Mouse (Mus musculus) liver, postnatal 0 days (tissue): ENCODE measurements around the gene Il12rb2.

ENCODE experiments used
- CTCF ChIP-seq: sonication (generic); IDR thresholded peaks from 2 replicates; pipeline ENCODE4 v1.5.1; 2016; ENCODE audit warnings: antibody characterized with exemption, low read depth
- EP300 ChIP-seq: IDR thresholded peaks from 2 replicates; pipeline ENCODE4 v1.6.1; 2016; ENCODE audit warnings: antibody characterized with exemption, low read depth, mild to moderate bottlenecking

- TF ChIP-seq CTCF (no peak), EP300 (no peak)
Measured at GRCm38 (mm10) chr6:67264935-67265334, 111.1 kb downstream of the Il12rb2 start.
